Mouse (Mus musculus) liver, adult 2 months (tissue): ENCODE data around the gene Car11.

ENCODE experiments used
- CTCF ChIP-seq: fragments of 200-500 bp; IDR thresholded peaks from 2 replicates; pipeline ENCODE4 v1.5.1; 2011; ENCODE audit warnings: low read depth, low read length, control low read depth
- POLR2A ChIP-seq: fragments of 200-500 bp; IDR thresholded peaks from 2 replicates; pipeline ENCODE4 v1.6.1; 2011; ENCODE audit warnings: low read length, control low read depth; ENCODE audit not compliant: insufficient read depth; ENCODE audit errors: extremely low read depth

- TF ChIP-seq CTCF (no peak), POLR2A (peak; percentile 24; the same call in 1 of the 2 replicates)
These were observed 8.6 kb downstream of the Car11 start for GRCm38 (mm10) chr7:45708221-45708761.
